Mouse (Mus musculus) heart, postnatal 0 days (tissue): ENCODE results near the gene Mff.

Source experiments
- CTCF ChIP-seq: IDR thresholded peaks from 2 replicates; pipeline ENCODE4 v1.5.1; 2016; ENCODE audit warnings: antibody characterized with exemption, control low read depth, low read depth
- EP300 ChIP-seq: IDR thresholded peaks from 2 replicates; pipeline ENCODE4 v1.6.1; 2016; ENCODE audit warnings: antibody characterized with exemption, low read depth

DNA sequence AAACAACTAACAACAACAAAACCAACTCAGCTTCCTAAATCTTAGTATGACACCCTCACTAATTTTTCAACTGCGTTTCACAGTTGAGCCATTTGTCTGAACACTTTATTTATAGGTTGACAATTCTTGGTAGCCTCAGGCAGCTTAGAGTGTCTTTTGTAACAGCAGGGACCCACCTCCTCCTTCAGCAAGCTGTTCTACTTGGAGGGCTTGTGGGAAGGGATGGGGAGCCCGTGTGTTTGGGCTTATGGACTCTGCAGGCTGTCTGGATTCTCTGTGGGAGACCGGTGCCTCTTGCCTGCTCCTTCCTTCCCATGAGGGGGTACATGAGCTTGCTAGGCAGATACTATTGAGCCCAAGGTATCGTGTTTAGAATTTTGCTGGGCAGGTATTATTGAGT is 69.3 kb downstream of the Mff start:
- TF ChIP-seq EP300 (no peak), CTCF (no peak)
